Mouse (Mus musculus) kidney, postnatal 14 days (tissue): ENCODE results near the gene St6galnac6.
A peak's percentile ranks its signal among the peaks of the same experiment; 100 is the strongest.

Source experiments
- DNase-seq: peaks from one replicate; pipeline ENCODE4 v3.0.0; 2022; ENCODE audit warnings: mixed read lengths

The St6galnac6 gene

DNA sequence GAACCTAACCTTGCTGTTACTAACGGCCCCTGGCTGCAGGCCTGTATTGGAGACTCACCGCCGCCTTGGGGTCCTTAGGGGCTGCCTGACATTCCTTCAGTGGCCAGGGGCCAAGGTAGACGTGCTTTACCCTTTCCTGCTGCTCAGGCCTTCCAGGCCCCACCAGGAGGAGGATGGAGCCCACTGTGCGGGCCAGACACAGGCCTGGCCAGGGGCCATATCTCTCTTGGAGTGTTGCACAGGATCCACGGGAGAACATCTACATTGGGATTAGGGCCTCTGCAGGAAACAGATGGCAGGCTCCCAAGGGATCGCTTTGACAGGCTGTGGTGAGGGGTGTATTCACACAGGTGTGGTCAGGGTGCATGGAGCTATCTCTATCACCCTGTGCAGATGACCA is 43.3 kb downstream of the St6galnac6 start:
- peak; percentile 78 for DNase-seq

DNA sequence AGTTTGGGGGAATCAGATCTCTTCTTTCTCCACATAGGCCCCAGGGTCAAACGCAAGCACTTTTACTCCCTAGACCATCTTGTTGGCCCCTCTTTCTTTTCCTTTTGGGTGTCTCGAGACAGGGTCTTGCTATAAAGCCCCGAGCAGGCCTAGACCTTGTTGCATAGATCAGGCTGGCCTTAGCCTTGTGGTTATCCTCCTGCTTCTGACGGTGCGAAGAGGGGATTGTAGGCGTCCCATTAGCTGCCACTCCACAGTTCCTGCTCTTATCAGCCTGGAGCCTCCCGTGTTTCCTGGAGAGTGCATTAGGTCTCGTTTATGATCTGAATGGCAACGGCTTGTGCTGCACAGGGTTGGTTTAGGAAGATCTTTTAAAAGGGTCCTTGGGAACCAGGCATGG is 44.6 kb downstream of the St6galnac6 start:
- DNase-seq, result no peak

GRCm38 (mm10) chr2:32644799-32645475 is 45.4 kb downstream of the St6galnac6 start:
- DNase-seq, result no peak

DNA sequence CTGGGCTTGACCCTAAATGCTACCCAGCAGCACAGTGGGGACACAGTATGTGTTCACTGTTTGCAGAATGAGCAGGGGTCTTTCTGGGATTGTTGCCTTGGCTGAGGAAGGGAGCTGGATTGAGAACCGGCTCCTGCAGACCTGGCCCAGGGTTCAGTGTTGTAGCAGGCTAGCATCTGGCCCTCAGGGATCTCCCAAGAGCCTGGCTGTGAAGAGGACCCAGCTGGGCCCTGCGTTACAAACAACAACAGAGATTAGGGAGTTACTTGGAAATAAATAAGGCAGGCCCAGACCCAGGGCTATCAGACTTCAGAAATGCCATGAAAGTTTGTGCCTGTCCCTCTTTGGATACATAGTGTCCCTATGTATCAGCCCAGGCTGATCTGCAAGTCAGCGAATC is 46.1 kb downstream of the St6galnac6 start:
- no peak for DNase-seq

GRCm38 (mm10) chr2:32646379-32647056 is 47.0 kb downstream of the St6galnac6 start, which contains the start of gene Eng:
Eng (plus strand) TSS chr2:32646595.
- DNase-seq, result peak; percentile 89

- no peak for DNase-seq
These were observed 47.9 kb downstream of the St6galnac6 start for GRCm38 (mm10) chr2:32647366-32647765.

- DNase-seq, result peak; percentile 51
These were observed 54.3 kb downstream of the St6galnac6 start for GRCm38 (mm10) chr2:32653764-32654163.

- DNase-seq, result peak; percentile 52
These were observed 55.4 kb downstream of the St6galnac6 start for GRCm38 (mm10) chr2:32654743-32655393.

- no peak for DNase-seq
These were observed 55.9 kb downstream of the St6galnac6 start for GRCm38 (mm10) chr2:32655394-32655744.

DNA sequence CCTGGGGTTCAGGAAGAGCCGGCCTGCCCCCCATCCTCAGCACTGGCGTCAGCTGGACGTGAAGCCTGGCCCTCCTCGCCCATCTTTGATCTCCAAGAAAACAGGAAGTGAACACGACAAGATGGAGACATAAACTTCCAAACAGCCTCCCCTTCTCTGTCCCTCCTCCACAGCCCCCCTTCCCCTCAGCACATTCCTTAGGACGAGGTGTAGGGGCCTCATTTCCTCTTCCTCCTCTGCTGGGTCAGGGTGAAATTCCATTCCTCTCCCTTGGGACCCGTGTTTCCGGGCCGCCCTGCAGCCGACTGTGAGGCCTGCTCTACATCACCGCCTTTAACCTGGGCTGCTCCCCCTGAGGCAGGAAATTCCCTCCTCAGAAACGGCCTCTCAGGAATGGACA is 56.3 kb downstream of the St6galnac6 start:
- peak; percentile 89 for DNase-seq

GRCm38 (mm10) chr2:32658873-32659272 is 59.4 kb downstream of the St6galnac6 start:
- DNase-seq, result no peak

DNA sequence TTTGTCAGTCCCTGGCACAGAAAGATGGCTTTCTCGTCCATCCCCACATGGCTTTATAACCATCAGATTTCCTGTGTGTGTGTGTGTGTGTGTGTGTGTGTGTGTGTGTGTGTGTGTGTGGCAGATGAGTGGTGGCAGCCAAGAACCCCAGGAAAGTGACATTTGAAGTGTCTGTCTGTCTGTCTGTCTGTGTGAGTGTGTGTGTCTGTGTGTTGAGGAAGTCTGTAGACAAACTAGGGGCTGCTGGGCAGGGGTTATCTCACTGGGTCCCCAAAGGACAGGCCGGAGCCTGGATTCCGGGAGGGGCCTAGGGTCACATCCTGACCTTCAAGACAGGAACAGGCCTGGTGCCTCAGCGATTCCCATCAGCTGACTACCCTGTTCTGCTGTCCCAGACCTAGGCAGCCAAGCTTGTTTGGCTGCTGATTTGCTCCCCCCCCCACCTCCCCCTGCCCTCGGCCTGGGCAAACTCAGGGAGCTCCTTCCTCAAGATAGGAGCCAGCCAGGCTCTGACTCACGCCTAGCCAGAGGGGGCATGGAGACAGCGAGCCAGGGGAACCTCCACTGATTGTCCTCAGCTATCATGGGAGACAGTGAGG is 62.1 kb downstream of the St6galnac6 start:
- DNase-seq, result peak; percentile 87

DNA sequence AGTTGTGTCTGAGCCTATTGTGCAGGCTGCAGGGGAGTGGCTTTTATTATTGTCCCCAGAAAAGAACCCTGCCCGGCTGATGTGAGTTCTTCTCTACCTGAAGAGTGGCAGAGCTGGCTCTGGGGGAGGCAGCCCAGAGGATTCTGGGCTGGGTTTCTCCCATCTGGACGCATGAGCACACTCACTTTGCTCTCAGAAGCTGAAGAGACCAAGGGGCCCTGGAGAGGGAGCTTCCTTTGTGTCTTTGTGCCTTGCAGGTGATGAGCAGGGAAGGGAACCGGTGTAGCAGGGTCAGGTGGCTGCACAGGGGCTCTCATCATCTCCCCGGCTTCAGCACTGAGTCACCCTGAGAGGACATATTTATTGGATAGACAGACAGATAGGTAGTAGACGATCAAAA is 62.8 kb downstream of the St6galnac6 start:
- DNase-seq, result no peak

DNA sequence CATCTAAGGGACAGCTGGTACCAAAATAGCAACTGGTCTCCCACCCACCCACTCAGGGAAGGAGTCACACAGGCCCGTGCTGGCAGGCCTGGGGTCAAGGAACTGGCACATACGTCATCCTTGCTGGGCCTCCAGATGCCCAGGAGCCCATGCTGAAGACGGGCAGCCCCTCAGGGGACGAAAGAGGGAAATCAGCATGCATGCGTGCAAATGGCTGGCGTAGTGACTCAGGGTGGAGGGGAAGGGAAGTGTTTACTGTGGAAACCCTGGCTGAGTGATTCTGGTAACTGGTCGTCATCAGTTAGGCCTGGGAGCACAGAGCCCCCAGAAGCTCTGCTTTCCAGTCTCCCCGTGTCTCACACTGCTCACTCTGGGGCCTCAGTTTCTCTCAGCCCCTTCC is 65.8 kb downstream of the St6galnac6 start:
- DNase-seq, result no peak

GRCm38 (mm10) chr2:32665853-32666252 is 66.3 kb downstream of the St6galnac6 start:
- DNase-seq, result no peak

- peak; percentile 68 for DNase-seq
These were observed 68.3 kb downstream of the St6galnac6 start for GRCm38 (mm10) chr2:32667775-32668174.

DNA sequence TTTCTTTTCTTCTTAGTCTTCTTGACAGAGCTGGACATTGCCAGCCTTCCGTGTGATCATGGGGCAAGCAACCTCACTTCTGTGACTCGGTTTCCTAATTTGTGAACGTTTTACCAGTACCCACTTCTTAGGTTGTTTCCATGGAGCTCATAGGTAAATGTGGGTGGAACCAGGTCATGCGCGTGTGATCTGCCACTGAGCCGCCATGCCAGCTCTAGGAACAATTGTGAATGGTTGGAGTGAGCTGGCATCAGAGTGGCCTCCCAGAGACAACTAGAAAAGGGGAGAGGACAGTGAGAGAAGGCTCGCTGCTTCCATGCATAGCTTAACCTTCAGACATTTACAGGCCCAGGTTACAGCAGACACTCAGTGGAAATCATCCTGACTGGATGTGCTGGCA is 68.7 kb downstream of the St6galnac6 start:
- DNase-seq, result no peak

GRCm38 (mm10) chr2:32669876-32670275 is 70.4 kb downstream of the St6galnac6 start:
- DNase-seq, result no peak
